Mouse (Mus musculus) forebrain, embryonic 12.5 days (tissue): ENCODE results near the gene Morf4l2. TPM values are rescaled to one million over a fixed set of nuclear protein-coding genes. Genes with fewer than 3 reads are reported as not detected.
"Not testable (repeated sequence)": the region's sequence is repeated elsewhere in the genome, so short reads cannot be mapped to it uniquely, and the experiment has no call there.

ENCODE experiments used
- ATAC-seq: fragments of 200-750 bp; cut with Nextera tagmentation; 2 replicates; pipeline ENCODE4 v1.8.0; 2017; ENCODE audit warnings: moderate TSS enrichment; ENCODE audit not compliant: low FRiP score
- H3K27ac ChIP-seq: fragments of 300-500 bp; sonication (generic); 2 replicates; pipeline ENCODE4 v1.5.1; 2016; ENCODE audit warnings: mild to moderate bottlenecking
- H3K27me3 ChIP-seq: fragments of 300-500 bp; sonication (generic); 2 replicates; pipeline ENCODE4 v1.6.1; 2016; ENCODE audit warnings: mild to moderate bottlenecking
- H3K36me3 ChIP-seq: fragments of 300-500 bp; sonication (generic); replicated peaks from 2 replicates; pipeline ENCODE4 v1.6.1; 2016; ENCODE audit warnings: mild to moderate bottlenecking
- H3K4me1 ChIP-seq: fragments of 300-500 bp; sonication (generic); 2 replicates; pipeline ENCODE4 v1.6.1; 2016
- H3K4me2 ChIP-seq: fragments of 300-500 bp; sonication (generic); 2 replicates; pipeline ENCODE4 v1.6.1; 2016; ENCODE audit warnings: mild to moderate bottlenecking, moderate library complexity
- H3K4me3 ChIP-seq: fragments of 300-500 bp; sonication (generic); replicated peaks from 2 replicates; pipeline ENCODE4 v1.5.1; 2016; ENCODE audit warnings: mild to moderate bottlenecking
- H3K9ac ChIP-seq: fragments of 300-500 bp; sonication (generic); 2 replicates; pipeline ENCODE4 v1.6.1; 2016; ENCODE audit warnings: mild to moderate bottlenecking
- H3K9me3 ChIP-seq: fragments of 300-500 bp; sonication (generic); 2 replicates; pipeline ENCODE4 v1.6.1; 2016
- WGBS: fragments of 180-500 bp; shearing (Covaris S2); methylation state at CpG from one replicate; pipeline ENCODE4 v1.1.7; 2016; 5-methylcytosine and 5-hydroxymethylcytosine counted together
- polyA plus RNA-seq: library from polyadenylated mRNA; unstranded; fragments of >200 nt; fragmentation: Nextera tagmentation; extraction: Ambion mirVana; gene quantifications from 2 replicates; pipeline ENCODE4 v1.2.1, GENCODE M21; 2016

The Morf4l2 gene
- polyA plus RNA-seq, 1 experiment from 2014 or later = 561 TPM

DNA sequence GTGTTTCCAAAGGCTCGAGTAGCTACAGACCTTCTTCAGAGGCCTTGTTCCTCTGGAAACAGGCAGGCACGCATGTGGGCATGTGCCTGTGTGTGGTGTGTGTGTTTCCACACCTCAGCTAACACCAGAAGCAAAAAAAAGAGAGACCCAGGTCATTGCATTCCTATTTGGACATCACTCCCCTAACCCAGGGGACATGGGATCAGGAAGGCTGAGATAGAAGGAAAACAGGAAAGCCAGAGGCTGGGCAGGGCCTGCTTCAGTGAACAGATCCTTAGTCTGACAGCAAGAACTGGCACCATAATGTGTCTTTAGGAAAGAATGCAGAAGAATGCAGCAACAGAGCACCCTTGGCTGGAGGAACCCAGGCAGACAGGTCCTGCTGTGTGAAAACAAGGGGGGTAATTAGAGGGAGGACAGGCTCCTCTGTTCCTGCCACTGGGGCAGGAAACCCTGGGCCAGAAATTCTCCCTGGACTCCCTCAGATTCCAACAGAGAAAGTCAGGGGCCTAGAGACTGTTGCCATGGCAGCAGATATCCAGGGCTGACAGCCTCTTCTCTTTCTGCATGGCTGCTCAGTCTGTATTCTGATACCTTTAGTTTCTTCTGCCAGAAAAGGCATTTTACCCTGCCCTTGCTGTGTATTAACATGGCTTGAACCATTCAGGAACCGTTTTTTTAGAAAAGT is 51.7 kb downstream of the Morf4l2 start:
- H3K36me3 ChIP-seq, H3K4me3 ChIP-seq, H3K9ac ChIP-seq, H3K4me1 ChIP-seq, H3K9me3 ChIP-seq, H3K4me2 ChIP-seq, H3K27me3 ChIP-seq: not testable (repeated sequence)
- ATAC-seq = peak; percentile 92
- 37% methylated on average over 3 of the region's 3 CpGs for WGBS
- H3K27ac ChIP-seq = 0 out of 2 replicates have a peak overlapping the region, but pooled peaks have one; percentile 31

Other genes with a start within 250 kb of the Morf4l2 start
- not detected in 2 replicates for gene Kir3dl1, start 225.7 kb downstream of the Morf4l2 start, polyA plus RNA-seq
- gene Kir3dl2, start 199.6 kb downstream of the Morf4l2 start, polyA plus RNA-seq = not detected in 2 replicates
- 29.2 and 33.4 TPM in 2 replicates for gene Tceal3, start 152.8 kb downstream of the Morf4l2 start, polyA plus RNA-seq
- gene Tceal1, start 35.7 kb downstream of the Morf4l2 start, polyA plus RNA-seq = 11.3 and 11.9 TPM in 2 replicates
- gene Glra4, start 36.5 kb upstream of the Morf4l2 start, polyA plus RNA-seq = not detected in 2 replicates
- 9.2 and 9.5 TPM in 2 replicates for gene Plp1, start 79.0 kb upstream of the Morf4l2 start, polyA plus RNA-seq
- 5.0 and 5.3 TPM in 2 replicates for gene Rab9b, start 125.1 kb upstream of the Morf4l2 start, polyA plus RNA-seq
- not detected in 2 replicates for gene H2bfm, start 183.6 kb upstream of the Morf4l2 start, polyA plus RNA-seq
- 84.2 and 94.6 TPM in 2 replicates for gene Tmsb15b2, start 231.8 kb upstream of the Morf4l2 start, polyA plus RNA-seq
- gene Tmsb15l, start 233.2 kb upstream of the Morf4l2 start, polyA plus RNA-seq = 5.7 and 9.0 TPM in 2 replicates
- gene Tmsb15b1, start 233.2 kb upstream of the Morf4l2 start, polyA plus RNA-seq = 32.4 and 34.4 TPM in 2 replicates
- gene Zcchc18, start 249.5 kb upstream of the Morf4l2 start, polyA plus RNA-seq = 137 and 146 TPM in 2 replicates